In the genomic region with DNA sequence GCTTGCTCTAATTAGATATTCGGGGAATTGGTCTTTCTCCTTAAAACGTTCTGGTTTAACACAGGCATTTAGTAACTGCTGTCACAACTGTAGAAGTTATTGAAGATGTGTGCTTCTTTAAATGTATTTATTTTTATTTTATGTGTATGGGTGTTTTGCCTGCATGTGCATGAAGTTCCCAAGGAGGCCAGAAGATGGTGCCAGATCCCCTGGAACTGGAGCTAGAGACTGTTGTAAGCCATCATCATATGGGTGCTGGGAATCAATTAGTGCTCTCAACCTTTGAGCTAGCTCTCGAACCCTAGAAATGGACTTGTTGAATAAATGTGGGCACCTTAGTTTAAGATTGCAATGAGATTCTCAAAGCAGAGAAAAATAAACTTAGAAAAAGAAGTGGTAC, we compare ENCODE assay signal across 11 mouse cellular contexts. TPM values are rescaled to one million over a fixed set of nuclear protein-coding genes. Genes with fewer than 3 reads are reported as not detected.
DNase-seq lines count a peak whose midpoint lies in the region; ATAC-seq and TF ChIP-seq lines count a peak whose summit lies in the region.
"Had no signal": no experiment of that assay in that cellular context is flagged by ENCODE, and none has a peak within 500 bp of the region (broad histone marks: within the 10 kb centered on the region; RNA-seq: fewer than 3 reads in every experiment).

No protein-coding gene starts in this region.

- H3K4me3 ChIP-seq in intestine, postnatal 0 days (ENCODE audit: low read depth, low read length), result no peak overlapping the region
- H3K4me3 ChIP-seq in intestine, embryonic 15.5 days (replicated peaks), result no peak overlapping the region
- no peak overlapping the region for H3K4me3 ChIP-seq in MEL (ENCODE audit: control insufficient read depth in 1 of 2, insufficient read depth in 1 of 2, low read depth in 2 of 2, low read length in 2 of 2)
- H3K4me3 ChIP-seq: liver, embryonic 13.5 days had no signal

- no peak for TF ChIP-seq POLR2A in MEL (IDR thresholded peaks at IDR 0.05; ENCODE audit: control insufficient read depth in 1 of 2, insufficient read depth in 1 of 2, low read depth in 1 of 2, low read length in 2 of 2, poor library complexity in 1 of 2)

- peak; percentile 47 for TF ChIP-seq CTCF in intestine, postnatal 0 days (IDR thresholded peaks at IDR 0.05; ENCODE audit: low read depth)
- TF ChIP-seq CTCF in MEL (IDR thresholded peaks at IDR 0.05 in 2 of 3, conservative IDR thresholded peaks at IDR 0.05 in 1 of 3; ENCODE audit: control insufficient read depth in 1 of 3, insufficient read depth in 1 of 3, low read depth in 2 of 3, low read length in 3 of 3, poor library complexity in 1 of 3, severe bottlenecking in 1 of 3), result peak; percentile 57 to 65 (median 58)

- H3K27ac ChIP-seq in intestine, postnatal 0 days (ENCODE audit: low read depth, low read length), result no peak overlapping the region
- H3K27ac ChIP-seq in intestine, embryonic 15.5 days, result no peak overlapping the region
- H3K27ac ChIP-seq in MEL (ENCODE audit: control insufficient read depth, low read depth, low read length), result no peak overlapping the region
- H3K27ac ChIP-seq: liver, embryonic 13.5 days had no signal

- no peak overlapping the region for H3K9ac ChIP-seq in intestine, postnatal 0 days (ENCODE audit: low read depth, low read length)
- H3K9ac ChIP-seq in intestine, embryonic 15.5 days, result no peak overlapping the region
- no peak overlapping the region for H3K9ac ChIP-seq in MEL (ENCODE audit: control insufficient read depth, low read depth, low read length, poor library complexity, severe bottlenecking)
- H3K9ac ChIP-seq: liver, embryonic 13.5 days had no signal

- H3K79me2 ChIP-seq in MEL (ENCODE audit: control insufficient read depth, insufficient read depth, low read length, poor library complexity), result no peaks in the 10 kb centered on the region

- H3K27me3 ChIP-seq in intestine, postnatal 0 days (replicated peaks; ENCODE audit: control insufficient read depth, insufficient read depth, low read length), result no peaks in the 10 kb centered on the region
- no peaks in the 10 kb centered on the region for H3K27me3 ChIP-seq in intestine, embryonic 15.5 days (replicated peaks)
- H3K27me3 ChIP-seq in MEL (ENCODE audit: control insufficient read depth in 1 of 2, insufficient read depth in 2 of 2, low read length in 2 of 2), result peaks cover 0 to 2% of the 10 kb centered on the region in 2 experiments; a peak in 2 of 4 replicates
- no peaks in the 10 kb centered on the region for H3K27me3 ChIP-seq in splenic B cell, adult 2 months (ENCODE audit: control insufficient read depth, insufficient read depth, low read length, poor library complexity, severe bottlenecking)
- H3K27me3 ChIP-seq: liver, embryonic 13.5 days had no signal

- DNase-seq in spleen, adult 12 weeks (ENCODE audit: low spot score), result peak; percentile 15
- DNase-seq in spleen, postnatal 4 days (ENCODE audit: low spot score in 2 of 2), result no peak
- peak; percentile 69 for DNase-seq in MEL (ENCODE audit: low read depth, low spot score)
- peak; percentile 30 for DNase-seq in splenic B cell, adult 2 months (ENCODE audit: low read depth, low spot score)
- DNase-seq in cerebellum, postnatal 36 days, result no peak
- DNase-seq: adrenal gland, postnatal 10 days; cerebellum, adult 11 months; layer of hippocampus, adult 9-11 months; liver, embryonic 13.5 days had no signal

- TF ChIP-seq EP300 in MEL (IDR thresholded peaks at IDR 0.05; ENCODE audit: low read depth in 1 of 2, low read length in 2 of 2), result no peak

- H3K4me2 ChIP-seq in intestine, postnatal 0 days (replicated peaks; ENCODE audit: low read depth), result no peak overlapping the region
- H3K4me2 ChIP-seq in intestine, embryonic 15.5 days (replicated peaks), result no peak overlapping the region
- H3K4me2 ChIP-seq: liver, embryonic 13.5 days had no signal

- H3K36me3 ChIP-seq in intestine, postnatal 0 days (ENCODE audit: control insufficient read depth, insufficient read depth), result no peaks in the 10 kb centered on the region
- no peaks in the 10 kb centered on the region for H3K36me3 ChIP-seq in intestine, embryonic 15.5 days
- peaks cover 0 to 9% of the 10 kb centered on the region in 2 experiments; a peak in 2 of 4 replicates for H3K36me3 ChIP-seq in MEL (ENCODE audit: control insufficient read depth in 1 of 2, insufficient read depth in 2 of 2, low read length in 2 of 2)
- no peaks in the 10 kb centered on the region for H3K36me3 ChIP-seq in splenic B cell, adult 2 months (ENCODE audit: control insufficient read depth, insufficient read depth, low read length, poor library complexity, severe bottlenecking)
- H3K36me3 ChIP-seq: liver, embryonic 13.5 days had no signal

- H3K9me3 ChIP-seq in intestine, postnatal 0 days (ENCODE audit: control insufficient read depth), result 0 out of 2 replicates have a peak, but pooled peaks cover 3% of the 10 kb centered on the region
- H3K9me3 ChIP-seq in intestine, embryonic 15.5 days, result no peaks in the 10 kb centered on the region
- no peaks in the 10 kb centered on the region for H3K9me3 ChIP-seq in MEL (replicated peaks; ENCODE audit: insufficient read depth, low read length)
- H3K9me3 ChIP-seq: liver, embryonic 13.5 days had no signal

- H3K4me1 ChIP-seq in intestine, postnatal 0 days (replicated peaks; ENCODE audit: control insufficient read depth, insufficient read depth, low read length), result no peaks in the 10 kb centered on the region
- peaks cover 3% of the 10 kb centered on the region; the same call in 1 of the 2 replicates for H3K4me1 ChIP-seq in intestine, embryonic 15.5 days (replicated peaks)
- H3K4me1 ChIP-seq in MEL (ENCODE audit: control insufficient read depth in 1 of 2, insufficient read depth in 2 of 2, low read length in 2 of 2), result peaks cover 3% of the 10 kb centered on the region in 2 experiments; a peak in 2 of 4 replicates
- H3K4me1 ChIP-seq: liver, embryonic 13.5 days had no signal

- peak; percentile 57 for TF ChIP-seq RAD21 in MEL (IDR thresholded peaks at IDR 0.05; ENCODE audit: low read depth, low read length)

- 72% methylated on average over 3 of the region's 3 CpGs for WGBS in intestine, postnatal 0 days
- 73% methylated on average over 3 of the region's 3 CpGs for WGBS in intestine, embryonic 15.5 days

- no peak for ATAC-seq in intestine, postnatal 0 days
- ATAC-seq in intestine, embryonic 15.5 days, result no peak

TF ChIP-seq in MEL, 35 proteins besides CTCF, POLR2A, EP300 and RAD21:
- TF ChIP-seq MAZ (IDR thresholded peaks at IDR 0.05; ENCODE audit: low read depth, low read length), result no peak
- 0 out of 2 replicates have a peak, but pooled peaks have one; percentile 37 for TF ChIP-seq SMC3 (IDR thresholded peaks at IDR 0.05; ENCODE audit: low read depth, low read length)

RNA-seq across cellular contexts. Expression of a gene that starts 27.1 kb away (rescaled TPM):
- polyA plus RNA-seq in intestine, postnatal 0 days (2015; fragmentation: Nextera tagmentation; extraction: Ambion mirVana), result 4.9 and 5.0 TPM in 2 replicates
- polyA plus RNA-seq in intestine, embryonic 15.5 days (2015; fragmentation: Nextera tagmentation; extraction: Ambion mirVana), result 14.3 and 16.1 TPM in 2 replicates
- 30.0 and 30.4 TPM in 2 replicates for total RNA-seq in MEL (2012; rRNA removed)
- 10 to 100 TPM; 34.7 to 51.1 TPM for polyA plus RNA-seq in MEL (2012; ENCODE audit: insufficient read depth in 1 of 2, insufficient read length in 2 of 2, low read depth in 1 of 2, low replicate concordance in 2 of 2, missing spikeins in 1 of 2)

RNA-seq across cellular contexts. Expression of a gene that starts 42.8 kb away (rescaled TPM):
- polyA plus RNA-seq in intestine, postnatal 0 days (2015; fragmentation: Nextera tagmentation; extraction: Ambion mirVana), result 14.8 and 15.1 TPM in 2 replicates
- polyA plus RNA-seq in intestine, embryonic 15.5 days (2015; fragmentation: Nextera tagmentation; extraction: Ambion mirVana), result 32.5 and 39.5 TPM in 2 replicates
- total RNA-seq in MEL (2012; rRNA removed), result 19.3 and 19.7 TPM in 2 replicates
- 10 to 100 TPM in 1 of 2 experiments, not detected in 1; 13.5 TPM for polyA plus RNA-seq in MEL (2012; ENCODE audit: insufficient read depth in 1 of 2, insufficient read length in 2 of 2, low read depth in 1 of 2, low replicate concordance in 2 of 2, missing spikeins in 1 of 2)

Comparison
In these comparisons a context has a peak if more than half of its experiments do, and no peak if none do; other contexts are left out.
1. DNase-seq: peak in spleen, adult 12 weeks (single experiment), MEL (single experiment) and splenic B cell, adult 2 months (single experiment); none in spleen, postnatal 4 days (0 of 2) and cerebellum, postnatal 36 days (0 of 2).